Mouse (Mus musculus) limb, embryonic 14.5 days (tissue): ENCODE results near the gene Naxe. TPM values are rescaled to one million over a fixed set of nuclear protein-coding genes. Genes with fewer than 3 reads are reported as not detected.

Experiments
- ATAC-seq: fragments of 200-750 bp; cut with Nextera tagmentation; 2 replicates; pipeline ENCODE4 v1.8.0; 2017; ENCODE audit warnings: low read depth, moderate number of reproducible peaks, moderate TSS enrichment; ENCODE audit not compliant: low FRiP score
- DNase-seq: peaks from one replicate; pipeline ENCODE4 v3.0.0-alpha.2; 2015; ENCODE audit warnings: low spot score
- H3K27ac ChIP-seq: fragments of 300-500 bp; sonication (generic); replicated peaks from 2 replicates; pipeline ENCODE4 v1.5.1; 2014; ENCODE audit warnings: low read depth, mild to moderate bottlenecking, low read length, moderate library complexity, mixed read lengths
- H3K27me3 ChIP-seq: fragments of 300-500 bp; sonication (generic); 2 replicates; pipeline ENCODE4 v1.6.1; 2014; ENCODE audit warnings: low read length, mixed read lengths; ENCODE audit not compliant: control insufficient read depth, insufficient read depth
- H3K36me3 ChIP-seq: fragments of 300-500 bp; sonication (generic); 2 replicates; pipeline ENCODE4 v1.6.1; 2014; ENCODE audit warnings: mild to moderate bottlenecking, low read length, moderate library complexity, mixed read lengths; ENCODE audit not compliant: control insufficient read depth, insufficient read depth
- H3K4me1 ChIP-seq: fragments of 300-500 bp; sonication (generic); 2 replicates; pipeline ENCODE4 v1.6.1; 2014; ENCODE audit warnings: antibody characterized with exemption, low read length, mixed read lengths; ENCODE audit not compliant: control insufficient read depth, insufficient read depth
- H3K4me2 ChIP-seq: fragments of 300-500 bp; sonication (generic); replicated peaks from 2 replicates; pipeline ENCODE4 v1.6.1; 2014; ENCODE audit warnings: low read depth, mild to moderate bottlenecking, low read length, moderate library complexity; ENCODE audit not compliant: severe bottlenecking
- H3K4me3 ChIP-seq: fragments of 300-500 bp; sonication (generic); replicated peaks from 2 replicates; pipeline ENCODE4 v1.5.1; 2014; ENCODE audit warnings: low read length
- H3K9ac ChIP-seq: fragments of 300-500 bp; sonication (generic); 2 replicates; pipeline ENCODE4 v1.6.1; 2014; ENCODE audit warnings: mild to moderate bottlenecking, low read depth, low read length, moderate library complexity; ENCODE audit not compliant: severe bottlenecking
- H3K9me3 ChIP-seq: fragments of 300-500 bp; sonication (generic); 2 replicates; pipeline ENCODE4 v1.6.1; 2016; ENCODE audit warnings: low read length; ENCODE audit not compliant: control insufficient read depth
- POLR2A ChIP-seq: fragments of 200-500 bp; IDR thresholded peaks from 2 replicates; pipeline ENCODE4 v1.8.0; 2012; ENCODE audit warnings: inconsistent platforms, mild to moderate bottlenecking, moderate library complexity, borderline replicate concordance; ENCODE audit not compliant: insufficient read depth, insufficient read length; ENCODE audit errors: extremely low read depth
- WGBS: fragments of 180-500 bp; shearing (Covaris S2); extraction: QIAGEN DNeasy Blood & Tissue Kit; methylation state at CpG from one replicate; pipeline ENCODE4 v1.1.7; 2014; 5-methylcytosine and 5-hydroxymethylcytosine counted together
- polyA plus RNA-seq, 2 experiments: library from polyadenylated mRNA; depleted of rRNA in 1 of 2; stranded (reverse) in 1 of 2; unstranded in 1 of 2; fragments of >200 nt; fragmentation: Nextera tagmentation in 1 of 2; extraction: Ambion mirVana in 1 of 2; gene quantifications; 2 replicates each; pipeline versions ENCODE4 v1.2.1 to v1.2.3; 2012 to 2014

The Naxe gene
- polyA plus RNA-seq, 2 experiments: 101 to 203 TPM

DNA sequence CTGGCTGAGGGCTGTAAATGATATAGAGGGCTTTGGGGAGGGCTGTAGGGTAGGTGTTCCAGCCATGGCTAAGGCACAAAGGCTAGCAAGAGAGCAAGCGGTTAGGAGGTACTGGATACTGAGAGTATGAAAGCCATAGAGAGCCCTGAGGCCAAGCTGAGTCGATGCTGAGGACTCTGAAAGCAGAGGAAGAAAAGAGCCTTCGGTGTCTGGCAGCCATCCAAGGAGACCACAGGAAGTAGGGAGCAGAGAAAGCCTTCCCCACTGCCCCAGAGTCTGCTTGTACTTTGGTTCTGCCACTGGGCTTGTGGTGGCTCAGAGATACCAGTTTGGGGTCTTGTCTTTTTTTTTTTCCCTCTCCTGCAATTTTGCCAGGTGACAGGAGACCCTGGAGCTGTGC is 42.0 kb upstream of the Naxe start:
- Histone ChIP-seq H3K9ac (no peak overlapping the region), H3K4me2 (no peak overlapping the region), H3K27ac (no peak overlapping the region), H3K27me3 (no peaks in the 10 kb centered on the region), H3K36me3 (peaks cover 68% of the 10 kb centered on the region), H3K4me1 (no peaks in the 10 kb centered on the region), H3K4me3 (no peak overlapping the region), H3K9me3 (no peaks in the 10 kb centered on the region)
- no peak for DNase-seq
- no peak for TF ChIP-seq POLR2A
- no peak for ATAC-seq
- 75% methylated on average over 3 of the region's 3 CpGs for WGBS

- TF ChIP-seq POLR2A: no peak
- no peak for ATAC-seq
- Histone ChIP-seq H3K4me2 (no peak overlapping the region), H3K27me3 (no peaks in the 10 kb centered on the region), H3K9ac (no peak overlapping the region), H3K9me3 (no peaks in the 10 kb centered on the region), H3K36me3 (peaks cover 72% of the 10 kb centered on the region), H3K27ac (no peak overlapping the region), H3K4me3 (no peak overlapping the region), H3K4me1 (no peaks in the 10 kb centered on the region)
- no peak for DNase-seq
- 82% methylated on average over 6 of the region's 6 CpGs for WGBS
Measured at GRCm38 (mm10) chr3:88097666-88098065, 39.4 kb upstream of the Naxe start.

DNA sequence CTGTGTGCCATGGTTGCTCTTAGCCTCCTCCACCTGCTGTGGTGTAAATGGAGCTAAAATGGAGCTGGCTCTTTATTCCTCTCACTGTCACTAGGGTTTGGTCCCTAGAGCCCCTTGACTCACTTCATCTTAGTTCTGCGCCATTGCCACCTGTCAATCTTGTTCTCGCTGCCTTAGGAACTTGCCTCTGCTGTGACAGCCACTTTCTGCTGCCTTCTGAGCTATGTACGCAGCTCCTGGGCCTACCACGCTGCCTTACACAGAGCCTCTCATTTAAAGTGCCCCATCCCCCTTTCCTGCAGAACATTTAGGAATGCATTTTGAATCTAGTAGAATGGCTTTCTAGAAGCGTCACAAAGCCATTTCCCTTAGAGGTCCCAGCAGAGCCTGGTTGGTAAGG is 35.8 kb upstream of the Naxe start:
- Histone ChIP-seq H3K9ac (no peak overlapping the region), H3K36me3 (peaks cover 78% of the 10 kb centered on the region)
- WGBS: 87% methylated on average over 5 of the region's 5 CpGs

DNA sequence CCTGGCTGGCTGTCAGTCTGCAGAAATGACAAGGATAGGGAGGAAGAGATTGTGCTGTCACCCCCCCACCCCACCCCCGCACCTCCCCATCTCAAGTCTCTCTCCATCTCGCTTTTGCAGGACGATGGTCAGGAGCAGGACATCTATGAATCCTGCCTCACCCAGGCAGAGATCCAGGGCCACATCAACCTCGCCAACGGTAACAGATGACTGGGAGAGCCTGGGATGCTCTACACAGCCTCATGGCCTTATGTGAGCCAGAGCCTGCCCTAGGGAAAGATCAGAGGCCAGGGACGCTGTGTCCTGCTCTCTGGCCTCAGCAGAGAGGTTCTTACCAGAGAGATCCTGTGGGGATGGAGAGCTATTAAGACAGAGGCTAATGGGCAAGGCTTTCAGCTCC is 32.3 kb upstream of the Naxe start:
- no peak overlapping the region for H3K9ac ChIP-seq
- no peak overlapping the region for H3K4me3 ChIP-seq
- no peaks in the 10 kb centered on the region for H3K4me1 ChIP-seq
- TF ChIP-seq POLR2A: no peak
- H3K9me3 ChIP-seq: no peaks in the 10 kb centered on the region
- no peaks in the 10 kb centered on the region for H3K27me3 ChIP-seq
- no peak overlapping the region for H3K27ac ChIP-seq
- 95% methylated on average over 6 of the region's 6 CpGs for WGBS
- ATAC-seq (no peak), DNase-seq (no peak)
- no peak overlapping the region for H3K4me2 ChIP-seq
- peaks cover 74% of the 10 kb centered on the region for H3K36me3 ChIP-seq

More for the DNA sequence above, 35.8 kb upstream of the Naxe start:
- Histone ChIP-seq H3K27me3 (no peaks in the 10 kb centered on the region), H3K27ac (no peak overlapping the region), H3K4me1 (no peaks in the 10 kb centered on the region), H3K4me3 (no peak overlapping the region), H3K9me3 (no peaks in the 10 kb centered on the region), H3K4me2 (no peak overlapping the region)
- no peak for TF ChIP-seq POLR2A
- ATAC-seq: no peak
- DNase-seq: no peak

- no peak for TF ChIP-seq POLR2A
- no peak overlapping the region for H3K4me2 ChIP-seq
- H3K27me3 ChIP-seq: no peaks in the 10 kb centered on the region
- H3K4me3 ChIP-seq: no peak overlapping the region
- no peaks in the 10 kb centered on the region for H3K9me3 ChIP-seq
- H3K4me1 ChIP-seq: no peaks in the 10 kb centered on the region
- H3K27ac ChIP-seq: no peak overlapping the region
- ATAC-seq (no peak), DNase-seq (no peak)
- peaks cover 73% of the 10 kb centered on the region for H3K36me3 ChIP-seq
- H3K9ac ChIP-seq: no peak overlapping the region
- 88% methylated on average over 7 of the region's 7 CpGs for WGBS
Measured at GRCm38 (mm10) chr3:88090106-88090505, 31.8 kb upstream of the Naxe start.

GRCm38 (mm10) chr3:88087688-88088087 is 29.4 kb upstream of the Naxe start:
- Histone ChIP-seq H3K9ac (no peak overlapping the region), H3K27me3 (no peaks in the 10 kb centered on the region), H3K4me2 (no peak overlapping the region), H3K36me3 (peaks cover 57% of the 10 kb centered on the region), H3K9me3 (no peaks in the 10 kb centered on the region), H3K27ac (no peak overlapping the region), H3K4me1 (peaks cover 4% of the 10 kb centered on the region; the same call in 1 of the 2 replicates), H3K4me3 (no peak overlapping the region)
- TF ChIP-seq POLR2A: no peak
- WGBS: 80% methylated on average over 1 of the region's 1 CpGs
- ATAC-seq: no peak
- DNase-seq: peak; percentile 15
